Mouse (Mus musculus): ENCODE results near the gene Frmd4a. TPM values are rescaled to one million over a fixed set of nuclear protein-coding genes. Genes with fewer than 3 reads are reported as not detected.
"Not testable (repeated sequence)": the region's sequence is repeated elsewhere in the genome, so short reads cannot be mapped to it uniquely, and the experiment has no call there.

Frmd4a gene
- polyA plus RNA-seq, 1 experiment = 13.5 TPM

DNA sequence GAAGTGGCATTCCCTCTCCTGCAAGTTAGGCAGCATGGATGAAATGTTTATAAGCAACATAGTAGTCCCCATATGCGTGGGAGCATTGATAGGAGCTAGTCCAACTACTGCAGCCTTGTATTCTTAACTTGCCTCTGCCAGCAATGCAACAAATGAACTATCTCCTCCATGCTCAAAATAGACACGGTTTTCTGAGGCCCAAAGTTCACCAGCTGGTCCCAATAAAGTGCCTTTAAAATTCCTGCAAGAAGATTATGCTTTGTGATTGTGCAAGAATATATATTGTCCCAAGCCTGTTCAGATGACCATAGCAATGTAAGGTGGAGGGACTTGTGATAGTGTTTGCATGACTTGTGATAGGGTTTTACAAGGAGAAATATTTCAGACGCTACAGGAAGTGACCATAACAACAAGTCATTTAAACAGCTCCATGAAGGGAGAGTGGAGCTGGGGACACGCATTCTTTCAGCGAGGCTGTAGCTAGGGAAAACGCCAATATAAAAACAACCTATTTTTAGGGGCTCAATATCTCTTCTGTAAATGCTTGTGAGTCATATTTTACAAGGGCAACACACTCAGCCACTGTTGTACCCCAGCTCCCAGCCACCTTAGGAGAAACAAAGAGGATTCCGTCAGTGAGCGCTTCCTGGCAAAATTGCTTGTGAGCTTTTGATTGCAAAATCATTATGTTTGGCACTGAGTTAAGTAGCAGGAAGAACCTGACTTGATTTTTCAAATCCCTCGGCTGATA, 235.2 kb downstream of the Frmd4a start:
- Histone ChIP-seq H3K4me3 (ENCODE audit: extremely low read depth, insufficient read depth, insufficient read length) (no peak overlapping the region), H3K27me3 (ENCODE audit: control insufficient read depth, insufficient read depth, low read length) (no peaks in the 10 kb centered on the region), H3K36me3 (ENCODE audit: control insufficient read depth, insufficient read depth, low read length) (no peaks in the 10 kb centered on the region), H3K4me1 (ENCODE audit: control insufficient read depth, insufficient read depth, insufficient read length) (no peaks in the 10 kb centered on the region), H3K27ac (ENCODE audit: insufficient read depth, low read length) (no peak overlapping the region; the same call in 1 of the 2 replicates)
- WGBS = 66% methylated on average over 9 of the region's 9 CpGs
- DNase-seq (ENCODE audit: low read depth in 1 of 2, low spot score in 2 of 2) = no peak
- no peak for TF ChIP-seq POLR2A (IDR thresholded peaks at IDR 0.05; ENCODE audit: low read depth, low read length)
- no peak for TF ChIP-seq CTCF (IDR thresholded peaks at IDR 0.05; ENCODE audit: extremely low read depth, insufficient read depth, insufficient read length, insufficient replicate concordance)

DNA sequence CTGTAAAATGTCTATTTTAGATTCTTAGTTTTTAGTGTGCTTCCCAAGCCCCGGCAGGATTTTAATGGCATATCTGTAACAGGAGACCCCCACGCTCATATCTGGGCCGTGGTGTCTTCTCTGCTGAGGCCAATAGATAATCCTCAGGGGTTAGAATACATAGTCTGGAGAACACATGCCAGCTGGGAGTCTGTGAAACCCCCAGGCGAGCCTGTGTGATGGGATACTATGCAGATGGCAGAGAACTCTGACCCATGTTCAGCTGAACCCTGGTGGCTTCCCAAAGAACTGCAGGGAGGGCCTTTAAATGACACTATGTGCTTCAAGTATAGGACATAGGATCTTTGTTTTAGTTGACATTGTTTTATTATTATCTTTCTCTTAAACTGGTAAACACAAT, 235.8 kb downstream of the Frmd4a start:
- Histone ChIP-seq H3K27ac (ENCODE audit: insufficient read depth, low read length) (peak overlapping the region; percentile 35; the same call in 1 of the 2 replicates), H3K27me3 (ENCODE audit: control insufficient read depth, insufficient read depth, low read length) (no peaks in the 10 kb centered on the region), H3K4me3 (ENCODE audit: extremely low read depth, insufficient read depth, insufficient read length) (no peak overlapping the region), H3K36me3 (ENCODE audit: control insufficient read depth, insufficient read depth, low read length) (no peaks in the 10 kb centered on the region), H3K4me1 (ENCODE audit: control insufficient read depth, insufficient read depth, insufficient read length) (no peaks in the 10 kb centered on the region)
- TF ChIP-seq POLR2A (IDR thresholded peaks at IDR 0.05; ENCODE audit: low read depth, low read length) (no peak), CTCF (IDR thresholded peaks at IDR 0.05; ENCODE audit: extremely low read depth, insufficient read depth, insufficient read length, insufficient replicate concordance) (no peak)
- WGBS = 60% methylated on average over 4 of the region's 4 CpGs
- no peak for DNase-seq (ENCODE audit: low read depth in 1 of 2, low spot score in 2 of 2)

DNA sequence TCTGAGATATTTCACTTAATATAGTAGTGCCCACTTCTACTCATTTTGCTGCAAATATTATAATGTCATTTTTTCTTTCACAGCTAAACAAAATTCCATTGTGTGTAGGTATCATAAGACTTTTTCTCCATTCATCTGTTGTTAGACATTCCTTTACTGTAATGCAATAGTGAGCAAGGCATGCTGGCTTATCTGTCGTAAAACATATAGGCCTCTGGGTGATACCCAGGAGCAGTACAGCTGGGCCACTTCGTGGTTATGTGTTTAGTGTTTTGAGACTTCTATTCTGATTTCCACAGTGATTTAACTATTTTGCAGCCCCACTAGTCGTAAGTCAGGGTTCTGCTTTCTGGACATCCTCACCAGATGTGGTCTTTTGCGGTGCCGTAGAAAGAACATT, 236.6 kb downstream of the Frmd4a start:
- Histone ChIP-seq H3K27me3 (ENCODE audit: control insufficient read depth, insufficient read depth, low read length) (no peaks in the 10 kb centered on the region), H3K36me3 (ENCODE audit: control insufficient read depth, insufficient read depth, low read length) (no peaks in the 10 kb centered on the region), H3K4me3 (ENCODE audit: extremely low read depth, insufficient read depth, insufficient read length) (no peak overlapping the region), H3K27ac (ENCODE audit: insufficient read depth, low read length) (no peak overlapping the region), H3K4me1 (ENCODE audit: control insufficient read depth, insufficient read depth, insufficient read length) (no peaks in the 10 kb centered on the region)
- WGBS = 82% methylated on average over 5 of the region's 5 CpGs
- no peak for TF ChIP-seq POLR2A (IDR thresholded peaks at IDR 0.05; ENCODE audit: low read depth, low read length)
- no peak for TF ChIP-seq CTCF (IDR thresholded peaks at IDR 0.05; ENCODE audit: extremely low read depth, insufficient read depth, insufficient read length, insufficient replicate concordance)
- DNase-seq (ENCODE audit: low read depth in 1 of 2, low spot score in 2 of 2) = no peak

DNA sequence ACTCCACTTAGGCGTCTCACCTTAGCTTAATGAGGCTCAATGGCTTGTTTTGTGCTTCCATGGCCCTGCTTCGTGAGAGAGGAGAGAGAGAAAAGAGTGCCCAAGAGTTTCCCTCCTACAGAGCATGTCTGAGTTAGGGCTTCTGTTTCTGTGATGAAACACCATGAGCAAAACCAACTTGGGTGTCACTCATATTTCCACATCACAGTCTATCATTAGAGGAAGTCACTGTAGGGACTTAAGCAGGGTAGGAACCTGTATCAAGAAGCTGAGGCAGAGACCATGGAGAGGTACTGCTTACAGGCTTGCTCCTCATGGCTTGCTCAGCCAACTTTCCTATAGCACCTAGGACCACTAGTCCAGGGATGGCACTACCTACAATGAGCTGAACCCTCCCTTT, 238.7 kb downstream of the Frmd4a start:
- 73% methylated on average over 2 of the region's 2 CpGs for WGBS
- DNase-seq (ENCODE audit: low read depth in 1 of 2, low spot score in 2 of 2) = no peak
- Histone ChIP-seq H3K4me3 (ENCODE audit: extremely low read depth, insufficient read depth, insufficient read length) (no peak overlapping the region), H3K27ac (ENCODE audit: insufficient read depth, low read length) (no peak overlapping the region), H3K36me3 (ENCODE audit: control insufficient read depth, insufficient read depth, low read length) (no peaks in the 10 kb centered on the region), H3K27me3 (ENCODE audit: control insufficient read depth, insufficient read depth, low read length) (no peaks in the 10 kb centered on the region), H3K4me1 (ENCODE audit: control insufficient read depth, insufficient read depth, insufficient read length) (no peaks in the 10 kb centered on the region)
- TF ChIP-seq POLR2A (IDR thresholded peaks at IDR 0.05; ENCODE audit: low read depth, low read length) (no peak), CTCF (IDR thresholded peaks at IDR 0.05; ENCODE audit: extremely low read depth, insufficient read depth, insufficient read length, insufficient replicate concordance) (no peak)

DNA sequence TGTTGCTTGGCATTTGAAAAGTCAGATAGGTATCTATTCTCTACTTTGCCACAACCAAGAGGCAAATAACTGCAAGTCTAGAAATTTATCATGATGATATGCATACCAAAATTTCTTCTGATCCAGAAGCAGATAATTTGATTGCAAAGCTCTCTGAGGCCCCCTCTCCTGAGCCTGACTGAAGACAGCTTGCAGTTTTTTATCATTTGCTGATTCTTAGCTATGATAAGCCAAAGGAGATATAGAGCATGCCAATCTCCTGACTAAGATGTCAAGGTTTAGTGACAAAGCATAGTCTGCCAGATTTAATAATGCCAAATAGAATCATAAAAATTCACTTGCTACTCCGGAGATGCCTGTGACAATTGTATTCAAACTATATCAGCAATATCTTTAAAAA, 240.1 kb downstream of the Frmd4a start:
- Histone ChIP-seq H3K27ac (ENCODE audit: insufficient read depth, low read length) (no peak overlapping the region), H3K36me3 (ENCODE audit: control insufficient read depth, insufficient read depth, low read length) (no peaks in the 10 kb centered on the region), H3K4me1 (ENCODE audit: control insufficient read depth, insufficient read depth, insufficient read length) (no peaks in the 10 kb centered on the region), H3K27me3 (ENCODE audit: control insufficient read depth, insufficient read depth, low read length) (no peaks in the 10 kb centered on the region), H3K4me3 (ENCODE audit: extremely low read depth, insufficient read depth, insufficient read length) (no peak overlapping the region)
- TF ChIP-seq CTCF (IDR thresholded peaks at IDR 0.05; ENCODE audit: extremely low read depth, insufficient read depth, insufficient read length, insufficient replicate concordance) = no peak
- TF ChIP-seq POLR2A (IDR thresholded peaks at IDR 0.05; ENCODE audit: low read depth, low read length) = no peak
- WGBS = 89% methylated on average over 1 of the region's 1 CpGs
- no peak for DNase-seq (ENCODE audit: low read depth in 1 of 2, low spot score in 2 of 2)

DNA sequence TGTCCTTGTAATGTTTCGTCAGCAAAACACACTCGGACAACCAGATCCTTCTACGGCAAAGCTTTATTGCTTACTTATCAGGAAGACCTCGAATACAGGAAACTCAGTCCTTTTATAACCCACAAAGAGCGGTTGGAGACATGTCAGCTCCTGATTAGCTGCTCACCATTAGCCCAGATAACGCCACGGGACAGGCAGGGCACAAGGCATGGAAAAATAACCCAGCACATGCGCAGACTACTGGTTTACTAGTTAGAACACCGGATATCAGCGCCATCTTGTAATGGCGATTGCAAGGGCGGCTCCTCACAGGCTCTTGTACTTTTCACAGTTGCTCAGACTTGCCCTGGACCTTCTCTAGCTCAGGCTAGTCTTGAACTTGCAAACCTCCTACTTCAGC, 241.3 kb downstream of the Frmd4a start:
- not testable (repeated sequence) for H3K27ac ChIP-seq (ENCODE audit: insufficient read depth, low read length); H3K36me3 ChIP-seq (ENCODE audit: control insufficient read depth, insufficient read depth, low read length); DNase-seq (ENCODE audit: low read depth in 1 of 2, low spot score in 2 of 2); H3K4me3 ChIP-seq (ENCODE audit: extremely low read depth, insufficient read depth, insufficient read length); H3K4me1 ChIP-seq (ENCODE audit: control insufficient read depth, insufficient read depth, insufficient read length); H3K27me3 ChIP-seq (ENCODE audit: control insufficient read depth, insufficient read depth, low read length)
- WGBS = 86% methylated on average over 12 of the region's 12 CpGs

DNA sequence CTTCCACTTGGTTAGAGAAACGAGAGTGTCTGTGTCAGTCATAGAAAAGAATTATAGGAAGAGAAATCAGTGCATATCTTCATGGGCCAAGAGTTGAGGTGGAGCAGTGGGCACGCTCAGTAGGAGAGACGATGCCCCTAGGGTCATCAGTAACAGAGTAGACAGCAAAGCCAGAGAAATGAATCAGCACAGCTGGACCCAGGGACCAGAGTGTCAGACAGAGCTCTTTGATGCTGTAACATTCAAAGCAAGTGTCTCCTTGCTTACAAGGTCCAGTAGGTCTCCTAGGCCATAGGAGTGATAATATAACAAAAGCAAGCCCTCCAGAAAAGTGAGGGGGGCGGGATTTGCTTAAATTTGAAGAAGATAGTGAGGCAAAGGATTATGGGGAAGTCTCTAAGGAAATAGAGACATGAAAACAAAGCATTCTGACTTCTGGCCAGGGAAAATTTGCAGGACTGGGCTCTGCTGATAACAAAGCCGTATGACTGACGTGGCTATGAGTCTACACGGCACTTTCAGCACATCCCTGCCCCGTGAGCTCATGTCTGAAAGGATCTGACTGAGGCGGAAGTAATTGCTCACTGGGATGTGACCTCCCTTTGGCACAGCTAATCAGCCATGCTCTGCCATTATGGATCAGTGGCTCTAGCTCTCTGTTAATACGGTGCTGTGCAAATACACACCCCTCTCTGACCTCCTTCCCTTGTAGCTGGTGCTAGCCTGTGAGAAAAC, 243.0 kb downstream of the Frmd4a start:
- no peak overlapping the region for H3K4me3 ChIP-seq (ENCODE audit: extremely low read depth, insufficient read depth, insufficient read length)
- no peak for DNase-seq (ENCODE audit: low read depth in 1 of 2, low spot score in 2 of 2)
- H3K4me1 ChIP-seq (ENCODE audit: control insufficient read depth, insufficient read depth, insufficient read length) = no peaks in the 10 kb centered on the region
- no peak overlapping the region for H3K27ac ChIP-seq (ENCODE audit: insufficient read depth, low read length)
- H3K27me3 ChIP-seq (ENCODE audit: control insufficient read depth, insufficient read depth, low read length) = no peaks in the 10 kb centered on the region
- H3K36me3 ChIP-seq (ENCODE audit: control insufficient read depth, insufficient read depth, low read length) = no peaks in the 10 kb centered on the region
- no peak for TF ChIP-seq CTCF (IDR thresholded peaks at IDR 0.05; ENCODE audit: extremely low read depth, insufficient read depth, insufficient read length, insufficient replicate concordance)
- TF ChIP-seq POLR2A (IDR thresholded peaks at IDR 0.05; ENCODE audit: low read depth, low read length) = no peak
- WGBS = 73% methylated on average over 10 of the region's 10 CpGs

All from spleen, adult 2 months (tissue).